Comparison of ENCODE assay signal across 11 mouse cellular contexts in genomic region chr10:77971191-77971590, GRCm38 (mm10). TPM values are rescaled to one million over a fixed set of nuclear protein-coding genes. Genes with fewer than 3 reads are reported as not detected.
DNase-seq lines count a peak whose midpoint lies in the region; ATAC-seq lines count a peak whose summit lies in the region.
"Had no signal": no experiment of that assay in that cellular context is flagged by ENCODE, and none has a peak within 500 bp of the region (broad histone marks: within the 10 kb centered on the region; RNA-seq: fewer than 3 reads in every experiment).

No protein-coding gene starts in this region.

- H3K36me3 ChIP-seq in liver, embryonic 11.5 days (ENCODE audit: control insufficient read depth, insufficient read depth, low read length) = no peaks in the 10 kb centered on the region
- H3K36me3 ChIP-seq: kidney, embryonic 15.5 days had no signal

- H3K27me3 ChIP-seq in liver, embryonic 11.5 days (replicated peaks; ENCODE audit: control insufficient read depth, insufficient read depth, low read length) = peaks cover 32% of the 10 kb centered on the region

- 0 out of 2 replicates have a peak, but pooled peaks cover 2% of the 10 kb centered on the region for H3K4me1 ChIP-seq in liver, embryonic 11.5 days (replicated peaks; ENCODE audit: control insufficient read depth, insufficient read depth, low read length)

- H3K4me2 ChIP-seq in liver, embryonic 11.5 days = no peak overlapping the region
- H3K4me2 ChIP-seq: kidney, embryonic 15.5 days; lung, embryonic 14.5 days had no signal

- H3K4me3 ChIP-seq in liver, embryonic 11.5 days (ENCODE audit: low read depth, low read length) = no peak overlapping the region
- H3K4me3 ChIP-seq: kidney, embryonic 15.5 days had no signal

- no peak for ATAC-seq in liver, embryonic 11.5 days (replicated peaks; ENCODE audit: low FRiP score)
- ATAC-seq in common myeloid progenitor, adult 5-6 weeks (replicated peaks; ENCODE audit: low read depth, poor library complexity, severe bottlenecking) = peak; percentile 76
- peak; percentile 51 for ATAC-seq in megakaryocyte-erythroid progenitor cell, adult 5-6 weeks (replicated peaks; ENCODE audit: low FRiP score, low TSS enrichment, poor library complexity, severe bottlenecking)
- no peak for ATAC-seq in erythroblast, adult 5-6 weeks (replicated peaks; ENCODE audit: low FRiP score, poor library complexity, severe bottlenecking)

- no peaks in the 10 kb centered on the region for H3K9me3 ChIP-seq in liver, embryonic 11.5 days (ENCODE audit: control insufficient read depth, low read length)
- H3K9me3 ChIP-seq: kidney, embryonic 15.5 days had no signal

- peak; percentile 28 for DNase-seq in liver
- DNase-seq in liver, embryonic 11.5 days (ENCODE audit: low spot score) = no peak
- DNase-seq in B cell, adult 2 months = peak; percentile 52 to 55
- no peak for DNase-seq in layer of hippocampus, adult 9-10 months (ENCODE audit: low spot score)
- DNase-seq in cerebellum, adult 9-10 months = no peak
- DNase-seq: lung, embryonic 14.5 days; right cerebral cortex, postnatal 4 days had no signal

- H3K9ac ChIP-seq in liver, embryonic 11.5 days (ENCODE audit: low read depth, low read length) = no peak overlapping the region
- H3K9ac ChIP-seq: kidney, embryonic 15.5 days; lung, embryonic 14.5 days had no signal

- H3K27ac ChIP-seq in liver, embryonic 11.5 days (ENCODE audit: low read depth, low read length) = no peak overlapping the region
- H3K27ac ChIP-seq: kidney, embryonic 15.5 days had no signal

- WGBS in liver, embryonic 11.5 days = 49% methylated on average over 10 of the region's 10 CpGs

RNA-seq across cellular contexts. Expression of gene Trpm2, which starts 0.8 kb away (rescaled TPM):
- polyA plus RNA-seq in liver, embryonic 11.5 days (2014; fragmentation: Nextera tagmentation; extraction: Ambion mirVana) = 1.2 TPM in 2 replicates
- 1.4 and 4.2 TPM in 2 replicates for total RNA-seq in common myeloid progenitor, adult 5-6 weeks (2017)
- 0.15 TPM in 1 of 2 replicates, not detected in the other for total RNA-seq in megakaryocyte-erythroid progenitor cell, adult 5-6 weeks (2014; fragmentation: Nextera tagmentation)
- 0.23 TPM in 1 of 2 replicates, not detected in the other for total RNA-seq in megakaryocyte-erythroid progenitor cell, adult 5-6 weeks (2017)
- 3.1 and 5.4 TPM in 2 replicates for total RNA-seq in erythroblast, adult 5-6 weeks (2015; ENCODE audit: low replicate concordance)
- total RNA-seq in erythroblast, adult 5-6 weeks (2017; ENCODE audit: low replicate concordance) = 3.4 and 9.8 TPM in 2 replicates

RNA-seq across cellular contexts. Expression of gene 1810043G02Rik, which starts 7.1 kb away (rescaled TPM):
- 12.1 and 12.8 TPM in 2 replicates for polyA plus RNA-seq in liver, embryonic 11.5 days (2014; fragmentation: Nextera tagmentation; extraction: Ambion mirVana)
- 10.5 and 12.6 TPM in 2 replicates for total RNA-seq in common myeloid progenitor, adult 5-6 weeks (2017)
- total RNA-seq in megakaryocyte-erythroid progenitor cell, adult 5-6 weeks (2014; fragmentation: Nextera tagmentation) = 6.0 and 18.0 TPM in 2 replicates
- 5.2 and 10.6 TPM in 2 replicates for total RNA-seq in megakaryocyte-erythroid progenitor cell, adult 5-6 weeks (2017)
- 0.77 and 3.1 TPM in 2 replicates for total RNA-seq in erythroblast, adult 5-6 weeks (2015; ENCODE audit: low replicate concordance)
- total RNA-seq in erythroblast, adult 5-6 weeks (2017; ENCODE audit: low replicate concordance) = 0.28 and 0.68 TPM in 2 replicates

RNA-seq across cellular contexts. Expression of gene Pfkl, which starts 38.7 kb away (rescaled TPM):
- 245 and 255 TPM in 2 replicates for polyA plus RNA-seq in liver, embryonic 11.5 days (2014; fragmentation: Nextera tagmentation; extraction: Ambion mirVana)
- 42.8 and 43.8 TPM in 2 replicates for total RNA-seq in common myeloid progenitor, adult 5-6 weeks (2017)
- total RNA-seq in megakaryocyte-erythroid progenitor cell, adult 5-6 weeks (2014; fragmentation: Nextera tagmentation) = 40.4 and 44.0 TPM in 2 replicates
- total RNA-seq in megakaryocyte-erythroid progenitor cell, adult 5-6 weeks (2017) = 26.4 and 51.9 TPM in 2 replicates
- total RNA-seq in erythroblast, adult 5-6 weeks (2015; ENCODE audit: low replicate concordance) = 0.96 and 1.5 TPM in 2 replicates
- 7.3 and 11.6 TPM in 2 replicates for total RNA-seq in erythroblast, adult 5-6 weeks (2017; ENCODE audit: low replicate concordance)

Comparison
In these comparisons a context has a peak if more than half of its experiments do, and no peak if none do; other contexts are left out.
1. DNase-seq: peak in liver (single experiment) and B cell, adult 2 months (2 of 2); none in liver, embryonic 11.5 days (single experiment), layer of hippocampus, adult 9-10 months (single experiment) and cerebellum, adult 9-10 months (single experiment).
2. ATAC-seq: peak in common myeloid progenitor, adult 5-6 weeks (single experiment) and megakaryocyte-erythroid progenitor cell, adult 5-6 weeks (single experiment); none in liver, embryonic 11.5 days (single experiment) and erythroblast, adult 5-6 weeks (single experiment).